Mouse (Mus musculus) ES-Bruce4 (cell line): ENCODE data around the gene Cass4.

Source experiments
- CTCF ChIP-seq: IDR thresholded peaks from one replicate; pipeline ENCODE4 v1.8.1; 2011; ENCODE audit warnings: low read depth, low read length
- EP300 ChIP-seq: IDR thresholded peaks from 2 replicates; pipeline ENCODE4 v1.6.1; 2011; ENCODE audit warnings: low read depth, low read length; ENCODE audit not compliant: insufficient read depth
- POLR2A ChIP-seq: IDR thresholded peaks from one replicate; pipeline ENCODE4 v1.8.1; 2011; ENCODE audit warnings: low read length; ENCODE audit not compliant: insufficient read depth

DNA sequence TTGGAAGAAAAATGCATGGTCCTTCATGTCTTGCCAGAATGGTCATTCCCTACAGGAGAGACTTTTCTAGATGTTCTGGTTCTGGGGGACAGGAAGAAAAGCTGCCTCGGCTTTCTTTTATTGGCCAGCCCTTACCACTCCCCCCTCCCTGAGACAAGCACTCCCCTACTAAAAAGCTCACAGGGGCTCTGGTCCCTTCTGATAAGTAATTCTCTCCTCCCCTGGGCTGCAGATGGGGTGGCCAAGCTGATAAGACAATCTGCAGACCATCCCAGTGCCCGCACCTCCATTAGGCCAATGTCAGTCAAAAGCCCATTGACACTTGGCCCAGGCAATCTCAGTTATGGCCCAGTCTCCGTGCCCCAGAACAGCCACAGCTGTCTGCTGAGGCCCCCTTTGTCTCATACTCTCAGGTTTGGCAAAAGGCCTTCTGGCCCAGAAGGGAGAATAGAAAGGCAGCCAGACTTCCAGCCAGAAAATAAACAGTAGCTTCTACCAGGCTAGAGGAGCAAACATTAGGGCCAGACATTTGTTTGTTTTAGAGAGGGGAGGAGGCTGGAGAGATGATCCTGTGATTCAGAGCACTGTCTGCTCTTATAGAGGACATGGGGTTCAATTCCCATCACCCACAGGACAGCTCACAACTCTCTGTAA lies 45.2 kb upstream of the Cass4 start:
- no peak for TF ChIP-seq POLR2A
- no peak for TF ChIP-seq CTCF
- TF ChIP-seq EP300, result no peak
